Mouse (Mus musculus) megakaryocyte, embryonic 14.5 days (primary cell): ENCODE measurements around the gene Tut1.

Experiments
- FLI1 ChIP-seq: IDR thresholded peaks from 2 replicates; pipeline ENCODE4 v1.6.1; 2012; ENCODE audit warnings: low read length, inconsistent platforms, mixed read lengths
- GATA1 ChIP-seq: IDR thresholded peaks from 3 replicates; pipeline ENCODE4 v1.6.1; 2012; ENCODE audit warnings: mixed read lengths, low read length, inconsistent platforms, borderline replicate concordance

- TF ChIP-seq GATA1 (no peak), FLI1 (no peak)
These were observed 22.9 kb upstream of the Tut1 start for GRCm38 (mm10) chr19:8930771-8931170.
